Mouse (Mus musculus) granulocyte monocyte progenitor cell, adult 5-6 weeks (primary cell): ENCODE results near the gene Shld1. TPM values are rescaled to one million over a fixed set of nuclear protein-coding genes. Genes with fewer than 3 reads are reported as not detected.

Source experiments
- ATAC-seq: replicated peaks from 2 replicates; pipeline ENCODE4 v1.8.0; 2016; ENCODE audit warnings: mild to moderate bottlenecking, moderate TSS enrichment, inconsistent platforms; ENCODE audit not compliant: poor library complexity, severe bottlenecking
- total RNA-seq, 2 experiments: library from RNA; stranded (forward) in 1 of 2; stranded (reverse) in 1 of 2; fragments of 200-712, 200-1000 nt in 1 of 2; fragments of >200 nt in 1 of 2; fragmentation: Nextera tagmentation in 1 of 2; gene quantifications; 2 replicates each; pipeline ENCODE4 v1.2.3; 2014 to 2017

Shld1 gene
- total RNA-seq, 2 experiments from 2014 or later: 5.2 to 11.0 TPM

GRCm38 (mm10) chr2:132717537-132717912 lies 30.8 kb downstream of the Shld1 start:
- no peak for ATAC-seq

DNA sequence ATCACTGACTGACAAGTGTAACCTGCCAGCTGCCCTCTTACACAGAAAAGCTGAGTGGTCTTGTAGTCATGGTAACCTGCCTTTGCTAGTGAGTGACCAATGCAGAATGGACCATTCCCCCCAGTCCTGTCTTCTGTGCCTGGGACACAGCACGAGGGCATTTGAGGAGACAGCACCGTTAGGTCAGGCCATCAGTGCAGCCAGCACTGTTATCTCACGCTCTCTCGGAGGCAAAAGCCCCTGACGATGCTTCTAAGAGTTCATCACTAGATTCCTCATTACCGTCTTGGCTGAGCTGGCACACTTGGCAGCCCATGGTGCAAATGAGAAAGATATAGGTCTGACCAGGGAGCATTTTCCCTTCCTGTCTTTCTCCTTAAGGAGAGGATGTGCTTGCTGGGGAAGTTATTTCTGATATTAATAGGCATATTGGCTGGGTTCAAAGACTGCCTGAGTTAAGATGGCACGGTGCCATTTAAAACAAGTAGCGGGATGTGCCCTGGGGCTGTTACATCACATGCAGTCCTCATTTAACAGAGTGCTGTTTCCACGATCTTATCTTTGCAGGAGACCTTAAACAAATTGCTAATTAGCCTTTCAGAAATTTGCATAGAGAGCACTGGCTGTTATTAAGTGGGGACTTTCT lies 34.3 kb downstream of the Shld1 start:
- no peak for ATAC-seq

- no peak for ATAC-seq
Measured at GRCm38 (mm10) chr2:132721844-132722243, 35.1 kb downstream of the Shld1 start.

- no peak for ATAC-seq
Measured at GRCm38 (mm10) chr2:132723958-132724431, 37.3 kb downstream of the Shld1 start.

DNA sequence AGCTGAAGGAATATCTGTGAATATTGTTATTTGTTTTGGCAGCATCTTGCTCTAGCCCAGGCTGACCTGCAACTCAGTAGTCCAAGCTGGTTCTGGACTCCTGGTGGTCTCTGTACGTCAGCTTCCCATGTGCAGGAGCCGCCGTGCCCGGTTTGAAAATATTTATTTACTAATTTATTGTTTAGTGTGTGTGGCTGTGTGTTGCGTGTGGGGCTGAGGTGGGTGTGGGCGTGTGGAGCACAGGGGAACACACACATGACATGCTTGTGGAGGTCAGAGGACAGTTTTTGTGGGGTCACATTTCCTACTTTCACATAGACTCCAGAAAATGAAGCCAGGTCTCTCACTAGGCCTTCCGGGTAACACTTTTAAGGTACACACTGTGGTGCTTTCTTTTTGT lies 37.8 kb downstream of the Shld1 start:
- no peak for ATAC-seq

DNA sequence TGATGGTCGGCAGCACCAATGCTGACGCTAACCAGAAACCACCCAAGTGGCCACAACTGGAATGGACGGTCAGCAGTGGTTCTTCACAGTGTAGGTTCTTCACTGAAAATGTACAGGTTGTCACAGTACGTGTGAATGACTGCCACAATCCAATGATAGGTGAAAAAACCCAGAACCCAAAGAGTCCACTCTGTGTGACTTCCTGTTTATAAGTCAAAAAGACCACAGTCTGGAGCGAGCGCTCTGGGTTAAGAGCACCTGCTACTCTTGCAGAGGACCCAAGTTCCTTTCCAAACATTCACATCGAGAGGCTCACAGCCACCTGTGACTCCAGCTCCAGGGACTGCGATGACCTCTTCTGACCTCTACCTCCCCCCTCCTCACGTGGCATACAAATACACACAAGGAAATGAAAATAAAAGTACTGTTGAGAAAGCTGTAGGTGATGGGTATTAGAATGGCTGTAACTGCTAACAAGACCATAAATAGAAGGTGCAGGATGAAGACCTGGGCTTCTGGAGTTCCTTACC lies 38.7 kb downstream of the Shld1 start:
- ATAC-seq: no peak

DNA sequence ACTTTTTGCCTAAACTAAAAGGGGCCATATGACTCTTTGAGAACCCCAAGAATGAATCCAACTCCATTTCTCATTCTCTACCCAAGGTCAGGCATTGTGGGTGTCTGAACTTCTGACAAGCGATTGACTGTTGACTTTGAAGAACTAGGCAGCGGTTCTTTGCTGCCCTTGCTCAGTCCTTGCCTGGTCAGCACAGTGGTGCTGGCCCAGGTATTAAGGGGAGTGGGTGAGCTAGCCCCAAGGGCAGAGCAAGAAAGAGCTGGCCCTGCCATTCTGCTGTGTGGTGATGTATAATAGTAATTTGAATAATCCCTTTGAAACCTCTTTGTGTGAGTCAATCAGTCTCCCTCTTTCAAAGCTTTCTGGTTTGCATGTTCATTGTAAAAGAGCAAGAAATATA lies 39.4 kb downstream of the Shld1 start:
- ATAC-seq: no peak

- ATAC-seq: no peak
Measured at GRCm38 (mm10) chr2:132732940-132733339, 46.2 kb downstream of the Shld1 start.

DNA sequence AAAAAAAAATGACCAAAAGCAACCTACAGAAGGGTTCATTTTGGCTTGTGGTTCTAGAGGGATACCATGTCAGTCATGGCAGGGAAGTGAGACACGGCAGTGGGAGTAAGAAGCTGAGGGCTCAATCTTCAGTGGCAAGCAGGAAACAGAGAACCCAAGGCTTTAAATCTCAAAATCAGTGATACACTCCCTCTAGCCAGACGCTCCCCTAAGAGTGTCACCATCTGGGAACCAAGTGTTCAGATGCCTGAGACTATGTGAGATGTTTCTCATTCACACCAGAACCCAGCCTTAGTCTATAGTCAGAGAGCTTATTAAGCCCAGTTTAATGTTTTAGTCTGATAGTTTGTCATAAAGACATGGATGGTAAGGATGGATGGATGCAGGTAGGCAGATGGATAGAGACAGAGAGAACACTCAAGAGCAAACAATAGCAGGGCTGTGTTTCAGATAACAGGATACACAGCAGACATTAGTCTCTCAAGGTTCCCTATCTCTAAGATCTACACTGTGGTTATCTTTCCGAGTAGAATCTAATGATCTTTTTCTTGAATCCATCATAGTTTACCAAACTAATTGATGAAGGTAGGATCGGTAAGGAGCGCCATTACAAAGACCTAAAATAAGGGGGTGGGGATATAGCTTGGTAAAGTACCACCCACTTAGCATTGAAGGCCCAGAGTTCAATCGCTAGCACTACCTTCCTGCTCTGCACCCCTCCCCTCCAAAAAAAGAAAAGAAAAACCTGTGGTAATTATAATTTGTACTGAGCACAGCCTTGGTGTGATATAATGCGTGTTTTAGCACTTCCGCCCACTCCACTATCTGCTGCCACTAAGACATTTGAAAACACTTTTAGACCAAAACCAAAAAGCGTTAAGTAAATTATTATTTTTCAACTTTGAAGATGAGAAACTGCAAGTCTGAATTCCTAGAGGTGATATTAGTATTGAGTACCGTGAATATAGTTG lies 47.2 kb downstream of the Shld1 start:
- no peak for ATAC-seq

- ATAC-seq: no peak
Measured at GRCm38 (mm10) chr2:132738816-132739432, 52.2 kb downstream of the Shld1 start.

DNA sequence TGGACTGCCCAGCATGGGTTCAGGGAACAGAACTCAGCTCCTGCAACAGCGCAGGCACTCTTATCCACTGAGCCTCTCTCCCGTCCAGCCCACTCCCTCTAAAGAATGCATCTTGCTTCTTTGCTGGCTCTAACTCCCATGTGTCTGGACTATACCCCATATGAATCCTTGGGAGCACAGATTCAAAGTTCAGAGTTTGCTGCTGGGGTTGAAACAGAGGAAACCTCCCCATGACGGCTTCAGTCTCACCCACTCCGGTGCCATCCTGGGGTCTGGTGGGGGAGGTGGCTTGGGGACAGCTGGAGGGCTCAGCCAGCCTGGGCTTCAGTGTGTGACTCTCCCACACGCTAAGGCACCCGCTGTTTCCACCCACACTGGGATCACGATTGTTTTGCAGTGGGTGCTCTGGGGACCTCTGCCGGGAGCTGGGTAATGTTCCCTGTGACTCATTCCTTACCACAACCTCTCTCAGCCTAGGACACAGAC lies 55.2 kb downstream of the Shld1 start:
- no peak for ATAC-seq

DNA sequence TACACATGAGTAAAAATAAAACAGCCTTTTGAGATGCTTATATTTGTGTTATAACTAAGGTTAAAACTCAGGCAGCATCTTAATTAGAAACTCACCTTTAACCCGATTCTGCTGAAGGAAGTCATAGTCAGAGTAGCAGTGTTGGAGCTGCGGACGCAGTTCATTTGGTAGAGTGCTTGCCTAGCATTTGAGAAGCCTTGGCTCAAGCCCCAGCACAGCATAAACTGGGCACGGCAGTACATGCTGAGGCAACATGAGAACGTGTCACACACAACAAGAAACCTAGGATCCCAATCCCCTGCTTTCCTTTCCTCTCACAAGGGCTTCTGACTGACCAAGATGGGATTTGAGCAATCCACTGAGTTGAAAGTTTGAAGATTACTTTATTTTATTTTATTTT lies 58.1 kb downstream of the Shld1 start:
- no peak for ATAC-seq

DNA sequence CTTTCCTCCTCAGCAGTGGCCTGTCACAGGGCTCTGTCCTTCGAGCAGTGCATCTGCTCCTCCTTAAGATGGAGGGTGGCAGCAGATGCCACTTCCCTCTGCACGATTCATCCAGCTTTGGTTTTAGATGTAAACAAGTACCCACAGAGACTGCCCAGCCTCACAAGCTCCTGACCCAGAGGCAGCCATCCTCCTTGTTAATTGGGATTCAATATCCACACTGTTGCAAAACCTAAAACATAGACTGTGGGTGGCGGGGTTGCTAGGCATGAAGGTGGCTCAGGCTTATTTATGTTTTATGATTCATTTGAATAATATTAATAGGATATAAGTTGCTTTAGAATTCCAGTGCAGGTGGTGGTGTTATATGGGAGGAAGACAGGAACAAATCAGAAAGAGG lies 59.4 kb downstream of the Shld1 start:
- no peak for ATAC-seq

- ATAC-seq: no peak
Measured at GRCm38 (mm10) chr2:132750726-132751125, 64.0 kb downstream of the Shld1 start.

GRCm38 (mm10) chr2:132751141-132752066 lies 64.7 kb downstream of the Shld1 start:
- no peak for ATAC-seq

DNA sequence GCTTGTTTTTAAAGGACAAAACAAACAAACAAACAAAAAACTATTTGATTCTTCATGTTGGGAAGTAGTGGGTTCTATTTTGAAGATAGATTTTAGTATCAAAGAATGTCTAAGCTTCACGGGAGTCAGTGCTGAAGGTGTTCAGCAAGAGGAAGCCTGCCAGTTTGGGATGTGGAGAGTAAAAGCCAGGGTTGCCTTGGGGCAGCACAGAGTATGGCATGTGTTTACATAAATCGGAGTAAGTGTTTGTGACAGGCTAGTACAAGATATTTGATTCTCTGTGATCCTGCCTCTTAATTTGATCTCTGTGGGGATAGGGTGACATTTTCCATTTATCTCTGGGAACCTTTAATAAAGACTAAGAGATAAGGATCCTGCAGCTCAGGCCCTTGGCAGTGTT lies 65.7 kb downstream of the Shld1 start:
- no peak for ATAC-seq

- ATAC-seq: no peak
Measured at GRCm38 (mm10) chr2:132753137-132753536, 66.4 kb downstream of the Shld1 start.

DNA sequence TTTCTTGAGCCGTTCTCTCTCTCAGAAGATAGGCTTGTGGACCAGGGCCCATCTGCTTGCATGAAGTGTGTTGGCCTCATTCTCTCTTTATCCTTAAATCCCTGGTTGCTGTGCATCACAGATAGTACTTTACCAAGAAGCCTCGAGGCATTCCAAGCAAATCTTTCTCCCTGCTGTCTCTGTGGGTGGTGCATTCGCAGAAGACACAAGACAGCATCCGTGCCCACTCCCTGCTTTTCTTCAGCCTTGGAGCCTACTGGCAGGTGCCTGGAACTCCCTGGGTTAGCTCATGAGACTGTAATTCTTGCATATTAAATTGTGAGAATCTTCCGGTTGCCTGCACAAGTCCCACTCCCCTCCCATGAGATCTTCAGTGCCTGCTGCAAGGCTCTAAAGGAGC lies 71.2 kb downstream of the Shld1 start:
- ATAC-seq: no peak

GRCm38 (mm10) chr2:132770822-132771221 lies 84.1 kb downstream of the Shld1 start:
- no peak for ATAC-seq

- no peak for ATAC-seq
Measured at GRCm38 (mm10) chr2:132780978-132781377, 94.2 kb downstream of the Shld1 start, which contains the start of gene Chgb. Gene Chgb (plus strand): TSS chr2:132781278.
